Mouse (Mus musculus): ENCODE measurements around the gene Cep290. TPM values are rescaled to one million over a fixed set of nuclear protein-coding genes. Genes with fewer than 3 reads are reported as not detected.

Cep290 gene
- total and polyA plus RNA-seq, 3 experiments, result 3.8 to 5.2 TPM; not detected in 1

- Histone ChIP-seq H3K27me3 (ENCODE audit: control insufficient read depth in 1 of 2, insufficient read depth in 2 of 2, low read length in 2 of 2) (no peaks in the 10 kb centered on the region), H3K36me3 (ENCODE audit: control insufficient read depth in 1 of 2, insufficient read depth in 2 of 2, low read length in 2 of 2) (peaks cover 0 to 47% of the 10 kb centered on the region in 2 experiments; a peak in 2 of 4 replicates), H3K79me2 (ENCODE audit: control insufficient read depth, insufficient read depth, low read length, poor library complexity) (no peaks in the 10 kb centered on the region), H3K27ac (ENCODE audit: control insufficient read depth, low read depth, low read length) (peak overlapping the region; percentile 88; the same call in 1 of the 2 replicates), H3K9ac (ENCODE audit: control insufficient read depth, low read depth, low read length, poor library complexity, severe bottlenecking) (no peak overlapping the region), H3K9me3 (replicated peaks; ENCODE audit: insufficient read depth, low read length) (no peaks in the 10 kb centered on the region), H3K4me1 (ENCODE audit: control insufficient read depth in 1 of 2, insufficient read depth in 2 of 2, low read length in 2 of 2) (peaks cover 15 to 45% of the 10 kb centered on the region in 2 experiments), H3K4me3 (ENCODE audit: control insufficient read depth in 1 of 2, insufficient read depth in 1 of 2, low read depth in 2 of 2, low read length in 2 of 2) (peak overlapping the region in 1 of 2 experiments; percentile 37; a peak in 2 of 4 replicates)
- peak; percentile 68 for DNase-seq (ENCODE audit: low read depth, low spot score)
- TF ChIP-seq MAFK (IDR thresholded peaks at IDR 0.05; ENCODE audit: borderline replicate concordance, low read depth, low read length), result no peak
- no peak for TF ChIP-seq ZMIZ1 (IDR thresholded peaks at IDR 0.05; ENCODE audit: low read depth, low read length)
- no peak for TF ChIP-seq MEF2A (IDR thresholded peaks at IDR 0.05; ENCODE audit: extremely low read depth, insufficient replicate concordance, low read depth, low read length, poor library complexity, severe bottlenecking)
- no peak for TF ChIP-seq KAT2A (conservative IDR thresholded peaks at IDR 0.05; ENCODE audit: low read depth, low read length)
- TF ChIP-seq CHD1 (IDR thresholded peaks at IDR 0.05; ENCODE audit: low read depth, low read length), result no peak
- no peak for TF ChIP-seq POLR2AphosphoS2 (IDR thresholded peaks at IDR 0.05; ENCODE audit: low read length)
- no peak for TF ChIP-seq ZKSCAN1 (IDR thresholded peaks at IDR 0.05; ENCODE audit: low read depth, low read length)
- TF ChIP-seq TBP (IDR thresholded peaks at IDR 0.05; ENCODE audit: low read depth, low read length), result no peak
- TF ChIP-seq RAD21 (IDR thresholded peaks at IDR 0.05; ENCODE audit: low read depth, low read length), result no peak
- no peak for TF ChIP-seq GABPA (IDR thresholded peaks at IDR 0.05; ENCODE audit: low read depth, low read length)
- TF ChIP-seq NELFE (IDR thresholded peaks at IDR 0.05; ENCODE audit: low read depth, low read length), result no peak
- no peak for TF ChIP-seq SMC3 (IDR thresholded peaks at IDR 0.05; ENCODE audit: low read depth, low read length)
- no peak for TF ChIP-seq MYB (IDR thresholded peaks at IDR 0.05; ENCODE audit: low read depth, low read length)
- TF ChIP-seq UBTF (IDR thresholded peaks at IDR 0.05; ENCODE audit: borderline replicate concordance, insufficient read depth, low read depth, low read length), result no peak
- TF ChIP-seq ETS1 (IDR thresholded peaks at IDR 0.05; ENCODE audit: low read depth, low read length), result peak; percentile 51; the same call in 1 of the 2 replicates
- peak; percentile 98 for TF ChIP-seq BHLHE40 (IDR thresholded peaks at IDR 0.05; ENCODE audit: borderline replicate concordance, low read depth, low read length)
- TF ChIP-seq MAX (IDR thresholded peaks at IDR 0.05; ENCODE audit: low read length), result peak; percentile 91
- TF ChIP-seq ELF1 (IDR thresholded peaks at IDR 0.05; ENCODE audit: low read depth, low read length), result peak; percentile 44; the same call in 1 of the 2 replicates
- TF ChIP-seq NRF1 (IDR thresholded peaks at IDR 0.05; ENCODE audit: insufficient read depth, low read depth, low read length, poor library complexity, severe bottlenecking), result no peak
- no peak for TF ChIP-seq MYC (IDR thresholded peaks at IDR 0.05; ENCODE audit: low read depth, low read length)
- no peak for TF ChIP-seq ZC3H11A (IDR thresholded peaks at IDR 0.05; ENCODE audit: low read depth, low read length)
- no peak for TF ChIP-seq E2F4 (IDR thresholded peaks at IDR 0.05; ENCODE audit: borderline replicate concordance, low read depth, low read length)
- peak; percentile 75 to 97 for TF ChIP-seq USF2 (IDR thresholded peaks at IDR 0.05; ENCODE audit: borderline replicate concordance in 1 of 2, insufficient read depth in 1 of 2, low read depth in 1 of 2, low read length in 2 of 2)
- TF ChIP-seq SIN3A (IDR thresholded peaks at IDR 0.05; ENCODE audit: low read length), result peak; percentile 82
- no peak for TF ChIP-seq CHD2 (IDR thresholded peaks at IDR 0.05; ENCODE audit: low read length)
- no peak for TF ChIP-seq POLR2AphosphoS5 (IDR thresholded peaks at IDR 0.05; ENCODE audit: borderline replicate concordance, low read depth, low read length)
- peak; percentile 35 to 43; a peak in 2 of 4 replicates for TF ChIP-seq EP300 (IDR thresholded peaks at IDR 0.05; ENCODE audit: low read depth in 1 of 2, low read length in 2 of 2)
- peak; percentile 48; the same call in 1 of the 2 replicates for TF ChIP-seq HCFC1 (IDR thresholded peaks at IDR 0.05; ENCODE audit: low read depth, low read length)
- TF ChIP-seq TCF12 (IDR thresholded peaks at IDR 0.05; ENCODE audit: low read depth, low read length), result no peak
- TF ChIP-seq TAL1 (IDR thresholded peaks at IDR 0.05; ENCODE audit: low read length), result no peak
- no peak for TF ChIP-seq GATA1 (IDR thresholded peaks at IDR 0.05; ENCODE audit: low read depth, low read length)
- TF ChIP-seq USF1 (IDR thresholded peaks at IDR 0.05; ENCODE audit: low read depth, low read length), result peak; percentile 98
- TF ChIP-seq JUND (IDR thresholded peaks at IDR 0.05; ENCODE audit: low read depth, low read length), result no peak
- TF ChIP-seq POLR2A (IDR thresholded peaks at IDR 0.05; ENCODE audit: control insufficient read depth in 1 of 2, insufficient read depth in 1 of 2, low read depth in 1 of 2, low read length in 2 of 2, poor library complexity in 1 of 2), result no peak
- no peak for TF ChIP-seq MAZ (IDR thresholded peaks at IDR 0.05; ENCODE audit: low read depth, low read length)
- TF ChIP-seq MXI1 (IDR thresholded peaks at IDR 0.05; ENCODE audit: low read depth, low read length), result peak; percentile 71; the same call in 1 of the 2 replicates
- TF ChIP-seq CTCF (IDR thresholded peaks at IDR 0.05 in 2 of 3, conservative IDR thresholded peaks at IDR 0.05 in 1 of 3; ENCODE audit: control insufficient read depth in 1 of 3, insufficient read depth in 1 of 3, low read depth in 2 of 3, low read length in 3 of 3, poor library complexity in 1 of 3, severe bottlenecking in 1 of 3), result no peak
- no peak for TF ChIP-seq RCOR1 (IDR thresholded peaks at IDR 0.05; ENCODE audit: low read depth, low read length)
Measured at GRCm38 (mm10) chr10:100521617-100522016, 34.3 kb downstream of the Cep290 start.
